Mouse (Mus musculus) intestine, embryonic 14.5 days (tissue): ENCODE results near the gene Gm10392. TPM values are rescaled to one million over a fixed set of nuclear protein-coding genes. Genes with fewer than 3 reads are reported as not detected.
A peak's percentile ranks its signal among the peaks of the same experiment; 100 is the strongest.

ENCODE experiments used
- ATAC-seq: fragments of 200-750 bp; cut with Nextera tagmentation; replicated peaks from 2 replicates; pipeline ENCODE4 v1.8.0; 2017; ENCODE audit warnings: low read depth, moderate number of reproducible peaks, moderate TSS enrichment, moderate library complexity; ENCODE audit not compliant: low FRiP score, low TSS enrichment
- DNase-seq: peaks from one replicate; pipeline ENCODE4 v3.0.0-alpha.2; 2018; ENCODE audit warnings: low spot score
- H3K27ac ChIP-seq: fragments of 300-500 bp; sonication (generic); 2 replicates; pipeline ENCODE4 v1.5.1; 2014; ENCODE audit warnings: low read depth, mild to moderate bottlenecking, control low read depth
- H3K27me3 ChIP-seq: fragments of 300-500 bp; sonication (generic); replicated peaks from 2 replicates; pipeline ENCODE4 v1.6.1; 2014; ENCODE audit warnings: low read length, control low read depth; ENCODE audit not compliant: control insufficient read depth, insufficient read depth
- H3K36me3 ChIP-seq: fragments of 300-500 bp; sonication (generic); 2 replicates; pipeline ENCODE4 v1.6.1; 2014; ENCODE audit warnings: low read length, control low read depth; ENCODE audit not compliant: control insufficient read depth, insufficient read depth
- H3K4me1 ChIP-seq: fragments of 300-500 bp; sonication (generic); replicated peaks from 2 replicates; pipeline ENCODE4 v1.6.1; 2014; ENCODE audit warnings: low read length, control low read depth, mixed read lengths; ENCODE audit not compliant: control insufficient read depth, insufficient read depth
- H3K4me2 ChIP-seq: fragments of 300-500 bp; sonication (generic); 2 replicates; pipeline ENCODE4 v1.6.1; 2014; ENCODE audit warnings: low read length
- H3K4me3 ChIP-seq: fragments of 300-500 bp; sonication (generic); 2 replicates; pipeline ENCODE4 v1.5.1; 2014; ENCODE audit warnings: low read depth, low read length, control low read depth, mixed read lengths
- H3K9ac ChIP-seq: fragments of 300-500 bp; sonication (generic); 2 replicates; pipeline ENCODE4 v1.6.1; 2014; ENCODE audit warnings: mild to moderate bottlenecking, low read length
- H3K9me3 ChIP-seq: fragments of 300-500 bp; sonication (generic); 2 replicates; pipeline ENCODE4 v1.6.1; 2016; ENCODE audit warnings: low read length, control low read depth; ENCODE audit not compliant: control insufficient read depth
- WGBS: fragments of 180-500 bp; shearing (Covaris S2); extraction: QIAGEN DNeasy Blood & Tissue Kit; methylation state at CpG from one replicate; pipeline ENCODE4 v1.1.7; 2014; 5-methylcytosine and 5-hydroxymethylcytosine counted together
- polyA plus RNA-seq: library from polyadenylated mRNA; unstranded; fragments of >200 nt; fragmentation: Nextera tagmentation; extraction: Ambion mirVana; gene quantifications from 2 replicates; pipeline ENCODE4 v1.2.1, GENCODE M21; 2014

Gene Gm10392
- polyA plus RNA-seq, 1 experiment from 2014 or later: not detected

GRCm38 (mm10) chr11:77512891-77513810 is 5.8 kb downstream of the Gm10392 start:
- peak; percentile 97 for DNase-seq
- Histone ChIP-seq H3K4me2 (peak overlapping the region; percentile 93), H3K4me3 (peak overlapping the region; percentile 71), H3K9ac (peak overlapping the region; percentile 69), H3K27ac (peak overlapping the region; percentile 74), H3K9me3 (no peaks in the 10 kb centered on the region), H3K36me3 (0 out of 2 replicates have a peak, but pooled peaks cover 11% of the 10 kb centered on the region), H3K4me1 (peaks cover 25% of the 10 kb centered on the region), H3K27me3 (peaks cover 21% of the 10 kb centered on the region)
- peak; percentile 72 for ATAC-seq
- under 1% methylated on average over 72 of the region's 84 CpGs for WGBS

GRCm38 (mm10) chr11:77511336-77511735 is 7.7 kb downstream of the Gm10392 start:
- Histone ChIP-seq H3K4me2 (no peak overlapping the region), H3K27me3 (peaks cover 12% of the 10 kb centered on the region), H3K9ac (no peak overlapping the region), H3K4me3 (no peak overlapping the region), H3K27ac (no peak overlapping the region), H3K36me3 (peaks cover 24% of the 10 kb centered on the region), H3K4me1 (peaks cover 25% of the 10 kb centered on the region), H3K9me3 (no peaks in the 10 kb centered on the region)
- 79% methylated on average over 5 of the region's 5 CpGs for WGBS
- DNase-seq (no peak), ATAC-seq (no peak)

- DNase-seq: peak; percentile 91
- H3K9me3 ChIP-seq: no peaks in the 10 kb centered on the region
- peak overlapping the region; percentile 18; the same call in 1 of the 2 replicates for H3K9ac ChIP-seq
- H3K4me1 ChIP-seq: peaks cover 10% of the 10 kb centered on the region
- WGBS: 20% methylated on average over 48 of the region's 49 CpGs
- no peaks in the 10 kb centered on the region for H3K27me3 ChIP-seq
- no peak overlapping the region for H3K27ac ChIP-seq
- H3K36me3 ChIP-seq: peaks cover 54% of the 10 kb centered on the region
- peak overlapping the region; percentile 55 for H3K4me2 ChIP-seq
- peak overlapping the region; percentile 22 for H3K4me3 ChIP-seq
- peak; percentile 70 for ATAC-seq
Observed at GRCm38 (mm10) chr11:77508068-77509021, 10.7 kb downstream of the Gm10392 start.

- H3K9me3 ChIP-seq: no peaks in the 10 kb centered on the region
- 63% methylated on average over 4 of the region's 4 CpGs for WGBS
- ATAC-seq: no peak
- peaks cover 9% of the 10 kb centered on the region for H3K4me1 ChIP-seq
- DNase-seq: no peak
- H3K27ac ChIP-seq: no peak overlapping the region
- H3K36me3 ChIP-seq: peaks cover 63% of the 10 kb centered on the region
- H3K4me3 ChIP-seq: no peak overlapping the region
- no peak overlapping the region for H3K4me2 ChIP-seq
- no peak overlapping the region for H3K9ac ChIP-seq
- no peaks in the 10 kb centered on the region for H3K27me3 ChIP-seq
Observed at GRCm38 (mm10) chr11:77507426-77507825, 11.6 kb downstream of the Gm10392 start.

- no peak for DNase-seq
- WGBS: 84% methylated on average over 6 of the region's 6 CpGs
- no peak overlapping the region for H3K9ac ChIP-seq
- no peak overlapping the region for H3K27ac ChIP-seq
- H3K27me3 ChIP-seq: no peaks in the 10 kb centered on the region
- H3K36me3 ChIP-seq: peaks cover 68% of the 10 kb centered on the region
- H3K9me3 ChIP-seq: no peaks in the 10 kb centered on the region
- H3K4me2 ChIP-seq: no peak overlapping the region
- H3K4me1 ChIP-seq: peaks cover 5% of the 10 kb centered on the region; the same call in 1 of the 2 replicates
- H3K4me3 ChIP-seq: no peak overlapping the region
- no peak for ATAC-seq
Observed at GRCm38 (mm10) chr11:77506941-77507340, 12.1 kb downstream of the Gm10392 start.

GRCm38 (mm10) chr11:77506273-77506672 is 12.7 kb downstream of the Gm10392 start:
- no peak for DNase-seq
- H3K27ac ChIP-seq: no peak overlapping the region
- peaks cover 74% of the 10 kb centered on the region for H3K36me3 ChIP-seq
- no peak for ATAC-seq
- H3K4me1 ChIP-seq: peaks cover 5% of the 10 kb centered on the region; the same call in 1 of the 2 replicates
- WGBS: 87% methylated on average over 14 of the region's 14 CpGs
- no peak overlapping the region for H3K4me2 ChIP-seq
- no peaks in the 10 kb centered on the region for H3K9me3 ChIP-seq
- no peaks in the 10 kb centered on the region for H3K27me3 ChIP-seq
- no peak overlapping the region for H3K4me3 ChIP-seq
- H3K9ac ChIP-seq: no peak overlapping the region

- Histone ChIP-seq H3K4me3 (no peak overlapping the region), H3K4me1 (peaks cover 5% of the 10 kb centered on the region), H3K27ac (no peak overlapping the region), H3K36me3 (peaks cover 83% of the 10 kb centered on the region), H3K4me2 (no peak overlapping the region), H3K27me3 (no peaks in the 10 kb centered on the region), H3K9me3 (no peaks in the 10 kb centered on the region), H3K9ac (no peak overlapping the region)
- ATAC-seq (no peak), DNase-seq (no peak)
- WGBS: 91% methylated on average over 22 of the region's 22 CpGs
Observed at GRCm38 (mm10) chr11:77505291-77505980, 13.6 kb downstream of the Gm10392 start.

- Histone ChIP-seq H3K9me3 (no peaks in the 10 kb centered on the region), H3K4me1 (peaks cover 5% of the 10 kb centered on the region), H3K27me3 (no peaks in the 10 kb centered on the region), H3K4me3 (no peak overlapping the region), H3K36me3 (peaks cover 88% of the 10 kb centered on the region), H3K4me2 (no peak overlapping the region), H3K9ac (no peak overlapping the region), H3K27ac (no peak overlapping the region)
- DNase-seq (no peak), ATAC-seq (no peak)
- 94% methylated on average over 19 of the region's 19 CpGs for WGBS
Observed at GRCm38 (mm10) chr11:77504377-77504776, 14.6 kb downstream of the Gm10392 start.
